Mouse (Mus musculus) embryonic facial prominence, embryonic 10.5 days (tissue): Measurements from ENCODE around the gene Tm2d1. TPM values are rescaled to one million over a fixed set of nuclear protein-coding genes. Genes with fewer than 3 reads are reported as not detected.

Source experiments
- polyA plus RNA-seq: library from polyadenylated mRNA; unstranded; fragments of >200 nt; fragmentation: Nextera tagmentation; extraction: Ambion mirVana; gene quantifications from 2 replicates; pipeline ENCODE4 v1.2.1, GENCODE M21; 2016

Tm2d1 gene
- polyA plus RNA-seq, 1 experiment from 2014 or later: 73.0 TPM

Other genes with a start within 250 kb of the Tm2d1 start
- gene Patj, start 12.5 kb upstream of the Tm2d1 start, polyA plus RNA-seq: 14.6 and 17.8 TPM in 2 replicates